Mouse (Mus musculus) CH12.LX (cell line): ENCODE results near the gene Gal3st3.

ENCODE experiments used
- CHD1 ChIP-seq: IDR thresholded peaks from 2 replicates; pipeline ENCODE4 v1.6.1; 2012; ENCODE audit warnings: low read depth, low read length, improper control_type of control experiment, inconsistent platforms
- CHD2 ChIP-seq: IDR thresholded peaks from 2 replicates; pipeline ENCODE4 v1.6.1; 2011; ENCODE audit warnings: low read length, improper control_type of control experiment
- CTCF ChIP-seq, 2 experiments: IDR thresholded peaks in 1 of 2; conservative IDR thresholded peaks in 1 of 2; 2 replicates each; pipeline ENCODE4 v1.5.1; 2011 to 2012; ENCODE audit warnings: low read depth in 2 of 2, low read length in 2 of 2, improper control_type of control experiment in 1 of 2, inconsistent platforms in 1 of 2, mild to moderate bottlenecking in 1 of 2, moderate library complexity in 1 of 2
- ELF1 ChIP-seq: IDR thresholded peaks from 2 replicates; pipeline ENCODE4 v1.6.1; 2014; ENCODE audit warnings: low read depth, mild to moderate bottlenecking, inconsistent platforms, low read length, improper control_type of control experiment
- EP300 ChIP-seq: IDR thresholded peaks from 2 replicates; pipeline ENCODE4 v1.6.1; 2011; ENCODE audit warnings: low read length, improper control_type of control experiment
- ETS1 ChIP-seq: conservative IDR thresholded peaks from 2 replicates; pipeline ENCODE4 v1.6.1; 2012; ENCODE audit warnings: low read depth, mild to moderate bottlenecking, inconsistent platforms, low read length, improper control_type of control experiment, moderate library complexity
- HCFC1 ChIP-seq: IDR thresholded peaks from 2 replicates; pipeline ENCODE4 v1.6.1; 2012; ENCODE audit warnings: low read depth, mild to moderate bottlenecking, inconsistent platforms, low read length, improper control_type of control experiment
- JUND ChIP-seq: conservative IDR thresholded peaks from 2 replicates; pipeline ENCODE4 v1.6.1; 2011; ENCODE audit warnings: low read depth, low read length, improper control_type of control experiment
- MAFK ChIP-seq: IDR thresholded peaks from 2 replicates; pipeline ENCODE4 v1.6.1; 2011; ENCODE audit warnings: low read length, improper control_type of control experiment; ENCODE audit not compliant: insufficient replicate concordance
- RCOR1 ChIP-seq: conservative IDR thresholded peaks from 2 replicates; pipeline ENCODE4 v1.6.1; 2012; ENCODE audit warnings: low read depth, mild to moderate bottlenecking, inconsistent platforms, low read length, improper control_type of control experiment
- ZC3H11A ChIP-seq: IDR thresholded peaks from 2 replicates; pipeline ENCODE4 v1.6.1; 2012; ENCODE audit warnings: low read depth, mild to moderate bottlenecking, inconsistent platforms, low read length, improper control_type of control experiment

GRCm38 (mm10) chr19:5297903-5298800, at the start of gene Gal3st3:
- TF ChIP-seq ETS1 (no peak), ELF1 (no peak), JUND (no peak), MAFK (no peak), CHD2 (no peak), CTCF (conservative IDR thresholded peaks at IDR 0.05 in 1 of 2, IDR thresholded peaks at IDR 0.05 in 1 of 2; ENCODE audit: low read depth in 2 of 2, low read length in 2 of 2) (no peak), HCFC1 (no peak), RCOR1 (no peak), CHD1 (no peak), EP300 (no peak), ZC3H11A (no peak)
